Mouse (Mus musculus) megakaryocyte, embryonic 14.5 days (primary cell): ENCODE measurements around the gene Me1.

Experiments used
- FLI1 ChIP-seq: IDR thresholded peaks from 2 replicates; pipeline ENCODE4 v1.6.1; 2012; ENCODE audit warnings: low read length, inconsistent platforms, mixed read lengths
- GATA1 ChIP-seq: IDR thresholded peaks from 3 replicates; pipeline ENCODE4 v1.6.1; 2012; ENCODE audit warnings: mixed read lengths, low read length, inconsistent platforms, borderline replicate concordance

- no peak for TF ChIP-seq GATA1
- TF ChIP-seq FLI1: no peak
These were observed 126.3 kb downstream of the Me1 start for GRCm38 (mm10) chr9:86569314-86569910.
